Mouse (Mus musculus) spleen, postnatal 4 days (tissue): Measurements from ENCODE around the gene Gm3045.

Experiments used
- DNase-seq, 2 experiments: peaks; one replicate each; pipeline ENCODE4 v3.0.0; 2022; ENCODE audit warnings: low spot score in 2 of 2

Gm3045 gene

DNA sequence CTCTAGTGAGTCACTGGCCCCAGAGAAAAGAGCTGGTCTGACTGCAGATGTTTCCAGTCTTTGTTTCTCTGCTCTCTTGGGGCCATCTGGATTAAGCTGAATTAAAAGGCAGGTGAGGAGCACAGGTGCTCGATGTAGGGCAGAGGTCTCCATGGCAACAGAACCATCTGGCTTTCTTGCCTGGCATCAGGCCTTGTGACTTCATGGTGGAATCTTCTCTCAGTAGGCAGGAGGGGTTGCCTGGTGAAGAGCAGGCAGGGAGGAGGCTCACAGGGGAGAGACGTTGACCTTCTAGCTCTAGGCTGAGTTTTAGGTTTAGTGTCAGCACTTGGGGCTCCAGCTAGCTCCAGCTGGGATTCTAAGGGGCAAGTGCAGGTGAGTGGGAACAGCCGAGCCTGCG, at the start of gene Gm3045:
Gene Gm3045 (plus strand): TSS at position 230 of the 400 bp plus-strand sequence.
- DNase-seq, result no peak

DNA sequence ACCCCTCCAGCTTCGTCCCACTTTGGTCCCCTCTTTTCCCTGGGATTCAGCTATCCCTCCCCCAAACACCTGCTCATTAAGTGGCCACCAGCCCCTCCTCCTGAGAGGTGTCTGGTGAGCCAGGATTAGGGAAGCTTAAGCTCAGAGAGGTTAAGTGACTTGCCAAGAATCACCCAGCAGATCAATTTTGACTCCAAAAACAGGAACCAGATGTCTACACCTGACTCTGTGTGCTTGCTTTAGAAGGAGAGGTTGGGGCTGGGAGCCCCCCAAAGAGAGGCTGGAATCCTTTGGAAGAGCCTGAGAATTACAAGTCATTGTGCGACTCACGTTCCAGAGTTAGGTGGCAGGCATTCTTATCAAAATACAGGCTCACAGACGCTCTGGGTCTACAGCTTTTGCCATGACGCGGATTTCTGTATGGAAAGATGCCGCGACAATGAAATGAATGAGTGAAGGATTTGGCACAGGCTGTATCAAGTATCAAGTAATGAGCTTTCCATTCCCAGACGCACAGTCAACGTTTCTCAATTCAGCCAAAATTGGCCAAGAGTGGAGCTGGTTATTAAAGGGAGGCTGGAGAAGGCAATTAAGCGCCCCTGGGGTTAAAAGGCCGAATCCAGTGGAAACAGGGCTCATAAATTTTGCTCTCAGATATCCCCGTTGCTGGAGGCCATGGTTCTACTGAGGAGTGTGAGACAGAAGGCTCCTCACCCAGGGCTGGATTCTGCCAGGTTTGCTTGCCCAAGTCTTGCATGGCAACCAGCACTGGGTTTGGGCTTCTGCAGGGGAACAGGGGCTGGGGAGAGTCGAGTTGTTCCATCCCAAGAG, 45.3 kb upstream of the Gm3045 start:
- no peak for DNase-seq

DNA sequence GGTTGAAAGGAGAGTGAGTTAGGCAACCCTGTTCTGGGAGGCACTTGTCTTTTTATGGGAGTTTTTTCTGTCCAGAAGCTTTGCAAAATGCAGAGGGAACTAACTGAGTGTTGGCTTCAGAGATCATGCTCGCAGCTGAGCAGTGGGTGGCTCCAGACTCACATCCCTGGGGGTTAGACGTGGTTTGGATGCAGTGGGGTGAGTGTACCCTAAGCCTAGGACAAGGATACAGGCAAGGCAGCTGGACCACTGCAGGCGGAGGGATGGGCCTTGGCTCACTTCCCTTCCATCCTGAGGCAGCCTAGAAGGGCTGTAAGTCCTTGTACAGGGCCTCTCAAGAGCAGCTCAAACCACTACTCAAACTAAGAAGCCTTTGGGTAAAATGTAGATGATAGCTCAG, 43.0 kb upstream of the Gm3045 start:
- DNase-seq, result no peak

DNA sequence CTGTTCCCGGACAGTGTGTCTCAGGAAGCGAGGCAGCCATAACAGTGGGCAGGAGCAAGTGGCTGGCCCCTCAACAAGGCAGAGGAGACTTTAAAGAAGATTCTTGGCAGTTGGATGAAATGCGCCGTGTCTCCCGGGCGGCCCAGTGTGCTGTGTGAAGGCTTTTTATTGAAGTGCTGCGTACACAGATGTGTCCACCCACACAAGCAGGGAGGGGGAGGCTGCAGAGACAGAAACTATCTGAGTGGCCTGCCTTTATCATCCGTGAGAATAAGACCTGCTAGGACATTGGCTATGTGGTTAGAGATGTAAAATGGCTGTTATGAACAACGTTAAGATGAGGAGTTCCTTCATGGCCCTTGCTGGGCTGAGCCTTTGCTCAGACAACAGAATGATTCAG, 40.0 kb upstream of the Gm3045 start:
- DNase-seq, result no peak

DNA sequence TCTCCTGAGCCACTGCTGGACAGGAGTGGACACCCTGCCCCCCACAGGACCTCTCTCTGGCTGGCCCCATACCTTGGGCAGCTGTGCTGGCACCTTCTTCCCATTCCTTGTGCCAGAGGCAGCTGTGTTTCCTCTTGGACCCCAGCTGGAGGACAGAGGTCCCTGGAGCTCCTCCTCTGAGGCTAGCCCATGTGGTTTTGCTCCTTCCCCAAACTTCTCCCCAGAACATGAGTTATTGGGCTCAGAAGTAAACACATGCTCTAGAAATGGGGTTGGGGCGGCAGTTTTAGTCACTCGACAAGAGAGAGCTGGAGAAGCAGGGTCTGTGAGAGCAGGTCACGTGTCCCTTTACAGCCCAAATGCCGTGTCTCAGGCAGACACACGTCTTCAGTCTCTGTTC, 39.0 kb upstream of the Gm3045 start:
- no peak for DNase-seq

DNA sequence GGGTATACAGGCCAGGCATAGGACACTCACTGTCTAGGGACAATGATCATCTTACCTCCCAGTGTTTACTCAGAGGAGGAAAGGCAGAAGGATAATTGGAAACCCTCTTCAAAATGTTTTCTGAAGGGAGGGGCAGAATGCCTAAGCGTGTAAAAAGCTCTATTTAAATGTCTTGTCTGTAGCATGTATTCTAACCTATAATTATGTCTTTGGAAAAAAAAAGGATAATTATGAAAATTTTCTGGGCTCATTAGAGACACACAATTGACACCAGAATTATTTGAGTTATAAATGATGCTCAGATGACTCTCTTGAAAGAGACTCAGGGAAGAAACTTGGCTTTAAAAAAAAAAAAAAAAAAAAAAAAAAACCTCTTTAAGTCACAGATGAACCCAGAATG, 38.4 kb upstream of the Gm3045 start:
- DNase-seq, result no peak

DNA sequence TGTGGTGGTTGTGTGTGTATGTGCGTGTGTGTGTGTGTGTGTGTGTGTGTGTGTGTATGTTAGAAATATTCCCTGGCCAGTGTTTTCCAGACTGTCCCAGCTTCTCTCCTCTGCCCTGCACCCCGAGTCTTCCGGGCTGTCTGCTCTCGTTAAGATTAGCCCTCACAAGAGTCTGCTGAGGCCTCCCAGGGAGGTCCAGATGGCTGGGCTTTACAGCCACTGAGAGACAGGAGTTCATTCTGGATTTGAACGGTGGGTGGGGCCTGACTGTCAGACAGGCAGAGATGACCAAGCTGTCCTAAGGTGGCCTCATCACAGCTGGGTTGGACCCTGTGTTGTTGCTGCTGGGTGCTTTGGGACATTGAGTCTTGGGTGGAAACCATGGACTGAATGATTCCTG, 28.8 kb upstream of the Gm3045 start:
- DNase-seq, result no peak

DNA sequence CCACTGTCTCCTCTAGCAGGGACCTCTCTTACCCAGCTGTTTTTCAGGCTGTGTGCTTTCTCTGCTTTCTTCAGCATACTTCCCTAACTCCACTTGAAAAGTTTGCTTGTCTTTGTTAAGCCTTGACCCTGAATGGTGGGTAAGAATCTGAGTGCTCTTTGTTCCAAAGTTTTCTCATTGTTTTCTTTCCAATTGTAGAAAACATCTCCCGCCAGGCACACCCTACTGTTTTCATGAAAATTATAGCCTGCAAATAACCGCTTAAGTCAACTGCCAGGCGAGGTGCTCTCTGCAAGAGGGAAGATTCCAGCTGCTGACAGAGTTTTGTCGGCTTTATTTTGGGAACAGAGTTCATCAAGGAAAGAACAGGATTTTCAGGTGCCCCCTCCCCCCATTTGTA, 25.2 kb upstream of the Gm3045 start:
- no peak for DNase-seq

DNA sequence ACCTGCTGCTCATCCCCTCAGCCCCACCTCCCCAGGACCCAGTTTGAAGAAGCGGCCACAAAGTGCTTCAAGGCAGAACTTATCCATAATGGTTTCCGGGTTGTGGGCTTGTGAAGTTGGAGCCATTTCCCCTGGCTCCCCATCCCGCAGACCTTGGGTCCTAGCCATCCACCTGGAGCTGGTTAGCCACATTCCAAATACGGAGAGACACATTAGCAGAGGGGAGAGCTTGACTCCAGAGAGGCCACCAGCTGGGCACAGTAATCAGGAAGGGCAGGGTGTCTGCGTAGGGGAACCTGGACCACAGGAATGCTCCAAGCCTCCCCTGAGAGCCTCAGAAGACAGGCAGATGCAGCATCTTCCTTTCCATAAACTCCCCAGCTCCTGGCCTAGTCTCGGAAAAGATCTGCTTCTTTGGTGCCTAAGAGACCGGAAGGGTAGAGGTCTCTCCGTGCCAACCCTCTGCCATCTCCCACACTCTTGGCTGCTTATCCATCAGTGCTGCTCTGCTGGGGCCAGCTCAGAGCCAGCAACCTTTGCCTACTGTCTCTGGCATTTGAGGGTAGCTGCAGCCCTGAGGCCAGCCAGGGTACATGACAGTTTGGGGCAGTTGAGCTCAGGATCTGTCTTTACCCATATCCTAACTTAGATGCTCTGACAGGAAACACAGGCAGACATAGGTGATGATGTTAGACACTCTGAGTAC, 22.9 kb upstream of the Gm3045 start:
- DNase-seq, result no peak

DNA sequence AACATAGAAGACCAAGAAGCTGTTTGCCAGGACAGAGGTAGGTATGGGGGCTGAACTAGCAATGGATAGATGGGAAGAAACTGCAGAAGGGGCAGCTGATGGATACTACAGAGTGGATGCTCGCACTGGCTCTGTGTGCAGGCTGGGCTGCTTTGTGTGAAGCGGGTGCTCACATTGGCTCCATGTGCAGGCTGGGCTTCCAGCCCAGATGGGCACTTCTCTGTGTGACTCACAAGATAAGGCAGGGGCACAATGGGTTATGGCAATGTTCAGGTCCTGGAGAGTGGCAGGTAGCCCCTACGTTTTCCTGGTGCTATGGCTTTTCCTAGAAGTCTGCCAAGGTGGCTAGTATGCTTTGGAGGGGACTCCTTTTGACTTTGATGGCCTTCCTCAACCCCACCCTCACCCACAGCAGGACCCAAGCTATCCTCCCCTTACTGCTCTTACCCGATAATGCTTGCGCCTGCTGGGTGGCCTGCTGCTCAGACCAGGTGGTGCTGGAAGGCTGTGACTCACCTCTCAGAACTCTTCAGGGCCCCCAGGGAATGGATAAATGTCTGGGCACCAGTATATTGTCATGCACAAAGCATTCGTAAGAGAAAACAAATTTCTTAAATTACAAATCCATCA, 21.8 kb upstream of the Gm3045 start:
- no peak for DNase-seq

DNA sequence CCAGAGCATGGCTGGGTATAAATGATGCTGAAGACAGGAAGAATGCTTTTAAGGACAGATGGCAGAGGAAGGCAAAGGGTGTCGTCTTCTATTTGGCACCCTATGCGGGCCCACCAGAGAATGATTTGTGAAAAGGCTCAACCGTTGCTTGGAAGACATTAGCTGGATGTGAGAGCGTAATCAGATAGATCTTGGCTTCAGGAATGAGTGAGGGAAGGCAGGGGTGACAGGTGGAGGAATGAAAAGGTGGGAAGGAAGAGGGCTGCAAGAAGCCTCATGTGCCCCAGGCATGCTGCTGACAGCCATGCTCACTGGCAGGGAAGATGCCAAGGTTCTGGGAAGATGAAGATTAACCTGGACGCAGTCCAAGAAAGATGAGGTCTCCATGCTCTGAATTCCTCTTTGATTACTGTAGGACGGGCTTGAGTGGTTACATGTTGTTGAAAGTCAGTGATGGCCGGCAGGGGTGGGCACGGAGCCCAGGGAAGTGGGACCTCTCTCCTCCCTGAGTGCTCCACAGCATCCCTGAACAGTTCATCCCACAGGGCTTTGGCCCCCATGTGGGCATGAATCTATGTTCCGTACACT, 14.0 kb upstream of the Gm3045 start:
- no peak for DNase-seq

DNA sequence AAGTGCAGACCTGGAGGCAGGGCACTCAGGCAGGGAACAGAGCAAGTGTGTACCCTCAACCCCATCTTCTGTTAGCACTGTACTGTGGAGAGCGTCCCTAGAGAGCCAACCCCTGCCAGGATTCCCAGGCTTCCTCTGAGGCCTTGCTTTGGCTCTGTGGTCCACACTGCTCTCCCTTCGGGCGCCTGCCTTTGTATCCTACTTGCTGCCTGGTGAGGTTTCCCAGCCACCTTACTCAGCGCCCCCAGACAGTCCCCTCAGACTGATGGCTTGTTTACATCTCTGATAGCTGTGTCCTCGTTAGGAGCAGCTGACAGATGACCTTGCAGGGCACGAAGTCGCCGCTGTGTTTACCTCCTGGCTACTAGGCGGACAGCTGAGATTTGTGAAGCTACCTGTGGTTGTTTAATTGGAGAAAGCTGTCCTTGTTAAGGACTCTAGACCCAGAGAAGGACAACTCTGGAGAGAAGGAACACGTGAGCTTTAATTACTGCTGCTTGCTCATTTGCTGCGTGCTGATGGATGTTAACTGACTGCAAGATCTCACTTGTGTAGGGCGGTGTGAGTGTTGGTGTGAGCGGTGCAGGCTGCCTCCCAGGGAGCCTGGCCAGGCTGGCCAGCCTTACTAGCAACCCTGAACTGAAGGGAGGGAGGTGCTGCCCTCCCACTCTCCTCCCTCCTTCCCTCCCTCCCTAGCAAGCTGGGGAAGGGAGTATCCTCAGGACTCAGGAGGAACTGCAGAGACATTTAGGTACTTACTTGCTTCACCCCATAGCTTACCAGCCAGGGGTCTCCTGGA, 7.5 kb upstream of the Gm3045 start:
- DNase-seq, result no peak

DNA sequence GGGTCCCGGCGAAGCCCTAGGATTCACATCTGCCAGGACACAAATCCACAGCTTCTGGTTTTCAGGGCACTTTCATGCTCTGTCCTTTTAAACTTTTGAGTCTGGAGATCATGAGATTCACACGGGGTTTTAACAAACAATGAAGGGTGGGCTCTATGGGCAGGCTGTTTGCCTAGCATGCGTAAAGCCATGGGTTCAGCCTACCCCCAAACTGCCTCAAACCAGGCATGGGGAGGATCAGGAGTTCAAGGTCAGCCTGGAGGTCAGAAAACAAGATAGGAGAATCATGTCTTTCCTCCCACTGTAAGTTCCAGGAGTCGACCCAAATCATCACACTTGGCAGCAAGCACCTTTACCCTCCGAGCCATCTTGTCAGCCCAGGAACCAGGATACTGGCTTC, 6.9 kb upstream of the Gm3045 start:
- no peak for DNase-seq

DNA sequence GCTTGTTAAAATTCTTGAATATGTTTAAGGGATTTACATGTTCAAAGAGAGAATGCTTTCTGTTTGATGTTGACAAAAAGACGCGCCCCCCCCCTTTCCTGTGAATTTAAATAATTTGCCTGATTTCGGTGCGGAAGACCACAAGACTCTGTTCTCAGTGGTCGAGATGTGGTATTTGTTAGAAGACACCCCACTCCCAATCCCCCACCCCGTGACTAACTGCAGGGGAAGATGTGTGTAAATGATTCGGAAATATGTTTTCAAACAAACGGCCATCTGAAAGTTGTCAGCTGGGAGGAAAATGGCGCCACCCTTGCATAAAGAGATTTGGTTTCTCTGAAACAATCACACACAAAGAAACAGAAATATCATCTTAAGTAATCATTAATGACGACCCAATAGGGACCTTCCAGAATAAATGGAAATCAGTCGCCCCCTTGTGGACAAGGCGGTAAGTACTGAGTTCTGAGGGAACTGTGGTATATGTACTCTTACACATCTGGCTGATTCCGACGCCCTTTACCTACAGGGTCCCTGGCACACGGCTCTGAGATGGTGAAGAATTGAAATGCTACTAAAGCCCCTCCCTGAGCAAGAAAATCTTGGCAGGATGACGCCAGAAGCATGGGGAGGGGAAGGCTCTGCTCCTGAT, 4.2 kb upstream of the Gm3045 start:
- DNase-seq, result no peak

DNA sequence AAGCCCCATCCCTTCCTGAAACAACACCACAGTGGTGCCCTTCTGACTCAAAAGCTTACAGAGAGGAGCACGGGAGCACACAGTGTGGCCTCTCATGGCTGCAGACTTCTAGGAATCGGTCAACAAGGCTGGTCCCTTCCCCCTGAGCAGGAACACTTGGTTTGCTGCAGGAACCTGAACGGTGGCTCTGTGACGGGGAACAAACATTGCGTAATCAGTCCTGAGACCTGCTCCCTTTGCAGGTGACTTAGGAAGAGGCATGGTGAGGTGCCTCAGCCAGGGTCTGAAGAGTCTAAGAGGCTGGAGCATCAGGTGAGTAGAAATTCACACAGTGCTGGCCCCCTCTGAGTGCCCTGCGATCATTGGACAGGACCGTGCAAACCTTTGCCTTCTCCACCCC, 463 bp upstream of the Gm3045 start:
- DNase-seq, result no peak

DNA sequence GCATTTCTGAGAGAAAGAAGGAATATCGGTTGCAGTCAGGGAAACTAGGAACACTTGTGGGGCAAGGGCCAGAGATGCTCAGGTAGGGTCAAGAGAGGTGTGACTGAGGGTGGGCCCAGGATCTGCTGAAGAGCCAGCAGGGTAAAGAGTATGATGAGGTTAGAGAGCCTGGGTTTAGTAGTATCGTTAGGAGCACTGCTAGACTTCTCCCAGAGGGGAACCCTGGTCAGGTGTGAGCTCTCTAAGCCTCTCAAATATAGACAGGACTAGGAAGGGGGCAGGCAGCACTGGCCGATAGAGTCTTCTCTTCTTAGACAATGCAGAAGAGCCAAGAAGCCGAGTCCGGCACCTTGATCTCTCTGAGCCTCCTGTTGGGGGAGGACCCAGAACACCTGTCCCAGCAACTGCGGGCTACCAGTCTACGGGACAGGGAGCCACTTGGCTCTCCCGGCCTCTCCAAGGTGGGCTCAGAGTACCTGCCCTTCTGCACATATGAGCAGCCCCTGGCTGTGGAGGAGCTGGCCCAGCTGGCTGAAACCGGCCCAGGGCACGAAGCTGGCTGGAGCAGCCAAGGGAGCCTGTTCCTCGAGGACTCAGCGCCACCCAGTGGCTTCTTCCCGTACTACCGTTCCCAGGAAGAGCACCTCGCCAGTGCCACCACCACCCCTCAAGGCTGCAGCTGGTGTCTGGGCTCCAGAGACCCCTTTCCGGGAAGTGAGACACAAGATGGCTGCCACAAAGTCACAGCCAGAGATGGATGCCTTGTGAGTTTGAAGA, 2.5 kb downstream of the Gm3045 start:
- peak; percentile 24 to 76 for DNase-seq

DNA sequence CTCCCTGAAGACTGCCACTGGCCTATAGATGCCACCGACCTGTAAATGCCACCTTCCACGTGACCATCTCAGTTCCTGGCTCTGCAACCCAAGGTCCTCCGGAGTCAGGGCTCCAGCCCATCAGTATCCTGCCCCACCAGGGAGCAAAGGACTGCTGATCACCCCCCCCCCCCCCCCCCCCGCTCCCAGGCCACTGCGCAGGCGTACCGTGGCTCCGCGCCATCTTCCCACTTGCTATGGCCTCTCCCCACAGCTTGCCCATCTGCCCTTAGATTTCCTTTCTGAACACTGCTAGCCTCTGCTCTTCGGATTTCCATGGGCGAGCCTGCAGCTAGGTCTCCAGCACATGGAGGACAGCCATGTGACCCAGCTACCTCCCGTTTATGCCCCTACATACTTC, 6.1 kb downstream of the Gm3045 start:
- no peak for DNase-seq

DNA sequence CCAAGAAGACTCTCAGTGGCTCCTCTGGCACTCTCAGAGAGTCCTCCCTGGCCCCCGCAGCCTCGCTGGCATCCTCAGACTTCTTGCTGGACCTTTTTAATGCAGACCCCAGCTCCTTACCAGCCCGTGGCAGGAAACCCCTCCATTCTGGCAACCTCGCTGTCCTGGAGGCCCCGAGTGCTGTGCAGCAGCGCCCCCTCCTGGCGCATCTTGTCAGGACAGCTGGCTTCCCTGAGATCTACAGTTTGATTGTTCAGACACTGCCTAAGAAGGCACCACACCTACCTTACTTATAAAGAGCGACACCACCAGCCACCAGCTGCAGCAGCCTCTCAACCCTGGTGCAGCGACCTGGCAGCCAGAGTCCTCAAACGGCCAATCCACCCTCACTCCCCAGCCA, 7.1 kb downstream of the Gm3045 start:
- peak; percentile 26 to 78 for DNase-seq

DNA sequence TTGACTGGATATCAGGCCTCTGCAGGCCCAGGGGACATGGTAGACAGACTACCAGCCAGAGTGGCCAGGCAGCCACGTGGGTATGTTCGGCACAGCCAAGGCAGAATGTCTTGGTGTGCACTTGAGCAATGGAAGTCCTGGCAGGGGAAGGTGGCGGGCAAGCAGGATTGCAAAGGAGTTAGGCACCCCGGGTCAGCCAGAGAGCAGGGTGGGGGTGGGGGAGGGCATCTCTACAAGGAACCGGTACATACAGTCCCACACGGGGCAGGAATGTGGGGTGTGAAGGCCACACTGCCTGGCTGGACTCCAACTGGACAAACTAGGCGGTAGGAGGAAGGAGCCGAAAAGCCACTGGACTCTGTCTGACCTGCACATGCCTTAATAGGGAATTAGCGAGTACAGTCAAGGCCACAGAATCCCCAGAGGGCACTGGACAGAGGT, 7.9 kb downstream of the Gm3045 start:
- DNase-seq, result no peak

DNA sequence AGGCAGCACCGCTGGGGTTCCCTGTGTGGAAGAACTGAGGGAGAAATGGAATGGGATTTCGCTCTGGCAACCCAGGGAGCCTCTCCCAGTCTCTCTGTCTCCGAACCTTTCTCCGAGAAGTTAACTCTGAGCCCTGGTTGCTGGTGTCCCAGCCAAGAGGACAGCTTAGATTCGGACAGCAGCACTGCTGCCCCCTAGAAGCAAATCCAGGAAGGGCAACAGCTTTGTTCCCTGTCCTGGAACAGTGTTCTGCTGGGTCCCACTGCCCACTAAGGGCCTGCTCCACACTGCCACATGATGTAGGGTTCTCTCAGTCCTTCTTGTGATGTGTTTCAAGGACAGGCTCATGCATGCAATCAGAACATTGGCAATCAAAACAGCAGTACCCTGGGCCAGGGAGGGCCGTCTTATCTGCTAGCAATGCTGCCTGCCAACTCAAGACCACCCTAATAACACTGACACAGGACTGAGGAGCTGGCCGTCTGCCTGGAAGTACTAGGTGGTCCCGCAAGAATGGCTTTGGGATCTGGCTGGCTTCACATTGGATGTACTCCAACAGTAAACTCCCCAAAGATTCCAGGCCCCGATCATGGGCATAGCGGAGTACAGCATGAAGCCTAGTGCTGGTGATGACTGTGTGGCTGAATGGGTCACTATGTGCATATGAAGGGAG, 9.4 kb downstream of the Gm3045 start:
- no peak for DNase-seq
